ENCODE assay signal across 7 mouse cellular contexts in the genomic region with DNA sequence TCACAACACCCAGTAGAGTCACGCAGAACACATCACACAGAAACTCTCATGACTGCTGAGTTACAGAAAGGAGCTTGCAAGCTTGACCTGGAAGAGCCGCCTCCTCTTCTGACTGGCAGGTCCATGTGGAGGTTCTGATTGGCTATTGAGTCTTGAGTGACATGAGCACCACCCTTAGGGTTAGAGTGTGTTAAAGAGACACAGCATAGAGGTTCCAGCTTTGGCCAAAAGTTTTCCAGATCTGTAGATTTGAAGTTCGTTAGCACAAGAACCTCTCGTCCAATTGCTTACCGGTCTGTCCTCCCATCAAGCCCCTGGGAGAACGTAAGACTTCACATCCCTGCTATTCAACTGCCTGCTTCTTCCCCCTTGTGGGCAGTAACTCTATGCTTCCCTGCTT. TPM values are rescaled to one million over a fixed set of nuclear protein-coding genes. Genes with fewer than 3 reads are reported as not detected.
DNase-seq lines count a peak whose midpoint lies in the region; ATAC-seq and TF ChIP-seq lines count a peak whose summit lies in the region.
"Not testable (repeated sequence)": the region's sequence is repeated elsewhere in the genome, so short reads cannot be mapped to it uniquely, and the experiment has no call there.
"Had no signal": no experiment of that assay in that cellular context is flagged by ENCODE, and none has a peak within 500 bp of the region (broad histone marks: within the 10 kb centered on the region; RNA-seq: fewer than 3 reads in every experiment).

Gene Gm14288 (minus strand): TSS at position 101 of the 400 bp plus-strand sequence.

- not testable (repeated sequence) for ATAC-seq in hematopoietic stem cell, adult 5-6 weeks (replicated peaks in 1 of 2; ENCODE audit: insufficient read depth in 1 of 2, low FRiP score in 2 of 2, low TSS enrichment in 1 of 2, low read depth in 1 of 2, poor library complexity in 2 of 2, severe bottlenecking in 2 of 2)

- not testable (repeated sequence) for H3K36me3 ChIP-seq in ES-E14 (ENCODE audit: control insufficient read depth, insufficient read depth, low read length, poor library complexity, severe bottlenecking)

- DNase-seq in ES-E14 (ENCODE audit: low read depth, low spot score); adrenal gland, postnatal 25 days; gastrocnemius, adult 2 months; heart, adult 8-10 months (ENCODE audit: low spot score); left cerebral cortex, adult 8-10 months (ENCODE audit: low spot score in 2 of 2): not testable (repeated sequence)

- H3K27ac ChIP-seq in ES-E14 (ENCODE audit: insufficient read depth, low read depth, low read length, poor library complexity, severe bottlenecking); gastrocnemius, adult 2 months: not testable (repeated sequence)

- not testable (repeated sequence) for TF ChIP-seq CTCF in gastrocnemius, adult 2 months (IDR thresholded peaks at IDR 0.05)

- intact Hi-C loops in gastrocnemius, adult 2 months (cut with DNase I): not testable (repeated sequence)

- H3K9me3 ChIP-seq in ES-E14 (ENCODE audit: control insufficient read depth, insufficient read depth, low read depth, low read length): not testable (repeated sequence)

- in situ Hi-C loops in ES-E14 (cut with MboI; ENCODE audit: low sequenced_read_pairs in 2 of 2, unreplicated experiment in 2 of 2): not testable (repeated sequence)

- H3K4me1 ChIP-seq in ES-E14 (ENCODE audit: control insufficient read depth in 2 of 2, insufficient read depth in 2 of 2, low read length in 2 of 2, poor library complexity in 1 of 2): not testable (repeated sequence)

- not testable (repeated sequence) for H3K9ac ChIP-seq in ES-E14 (ENCODE audit: insufficient read depth, low read depth, low read length, poor library complexity, severe bottlenecking)

- not testable (repeated sequence) for H3K4me3 ChIP-seq in ES-E14 (ENCODE audit: insufficient read depth in 1 of 2, low read depth in 1 of 2, low read length in 2 of 2, poor library complexity in 1 of 2, severe bottlenecking in 1 of 2); gastrocnemius, adult 2 months

RNA-seq across cellular contexts. Expression of gene Gm14288, which starts in this region (rescaled TPM):
- 13.7 and 14.3 TPM in 2 replicates for total RNA-seq in ES-E14 (2012; rRNA removed)
- 3.0 and 18.0 TPM in 2 replicates for total RNA-seq in adrenal gland, postnatal 25 days (2021)
- 10 to 100 TPM; 13.7 to 14.2 TPM for total RNA-seq in gastrocnemius, adult 2 months (2021)
- total RNA-seq in heart, adult 8-10 months (2022): 10 to 100 TPM; 12.7 to 25.8 (median 16.0) TPM
- 8.7 and 14.2 TPM in 2 replicates for total RNA-seq in hematopoietic stem cell, adult 5-6 weeks (2017)
- 10 to 100 TPM; 11.5 to 16.7 (median 14.2) TPM for total RNA-seq in left cerebral cortex, adult 8-10 months (2022)
- total RNA-seq: adrenal gland, postnatal 36 days had no signal
